Mouse (Mus musculus) cerebellum, adult 2 months (tissue): ENCODE results near the gene Zfp991. TPM values are rescaled to one million over a fixed set of nuclear protein-coding genes. Genes with fewer than 3 reads are reported as not detected.
"Not testable (repeated sequence)": the region's sequence is repeated elsewhere in the genome, so short reads cannot be mapped to it uniquely, and the experiment has no call there.

Experiments
- DNase-seq, 2 experiments: peaks; one replicate each; pipeline ENCODE4 v3.0.0; 2021
- H3K27ac ChIP-seq: fragments of 200-500 bp; 2 replicates; pipeline ENCODE4 v1.5.1; 2012; ENCODE audit warnings: low read length, control low read depth, inconsistent platforms; ENCODE audit not compliant: insufficient read depth
- H3K27me3 ChIP-seq: fragments of 200-500 bp; 2 replicates; pipeline ENCODE4 v1.6.1; 2012; ENCODE audit warnings: inconsistent platforms, mild to moderate bottlenecking, low read length, moderate library complexity; ENCODE audit not compliant: control insufficient read depth, insufficient read depth
- H3K4me1 ChIP-seq: fragments of 200-500 bp; 2 replicates; pipeline ENCODE4 v1.6.1; 2011; ENCODE audit warnings: low read length; ENCODE audit not compliant: control insufficient read depth, insufficient read depth
- H3K4me3 ChIP-seq: fragments of 200-500 bp; replicated peaks from 2 replicates; pipeline ENCODE3; 2011; ENCODE audit warnings: mild to moderate bottlenecking, low read depth, low read length, control low read depth; ENCODE audit not compliant: insufficient read depth
- WGBS: fragments of 180-500 bp; shearing (Covaris S2); methylation state at CpG from one replicate; pipeline ENCODE4 v1.1.7; 2018; 5-methylcytosine and 5-hydroxymethylcytosine counted together
- polyA plus RNA-seq: library from polyadenylated mRNA; depleted of rRNA; stranded (reverse); fragments of >200 nt; gene quantifications from 2 replicates; pipeline ENCODE4 v1.2.3, GENCODE M21; 2012; rRNA removed

The Zfp991 gene
- polyA plus RNA-seq, result 1.6 and 2.0 TPM in 2 replicates

- WGBS, result 32% methylated on average over 2 of the region's 15 CpGs
- H3K27me3 ChIP-seq, H3K4me3 ChIP-seq, H3K27ac ChIP-seq, H3K4me1 ChIP-seq, DNase-seq: not testable (repeated sequence)
Measured at GRCm38 (mm10) chr4:147131837-147132459, at the start of gene Zfp991. Gene Zfp991, plus strand, starts transcription at chr4:147132038.

GRCm38 (mm10) chr4:147095641-147096040, 36.2 kb upstream of the Zfp991 start:
- not testable (repeated sequence) for H3K27ac ChIP-seq, H3K4me3 ChIP-seq, H3K4me1 ChIP-seq, DNase-seq, H3K27me3 ChIP-seq
- 58% methylated on average over 2 of the region's 2 CpGs for WGBS

GRCm38 (mm10) chr4:147101666-147102626, 29.9 kb upstream of the Zfp991 start:
- H3K27me3 ChIP-seq, H3K4me1 ChIP-seq, DNase-seq, H3K4me3 ChIP-seq, H3K27ac ChIP-seq: not testable (repeated sequence)
- 2% methylated on average over 107 of the region's 109 CpGs for WGBS

- H3K4me3 ChIP-seq, H3K27ac ChIP-seq, DNase-seq, H3K27me3 ChIP-seq, H3K4me1 ChIP-seq: not testable (repeated sequence)
- 53% methylated on average over 4 of the region's 4 CpGs for WGBS
Measured at GRCm38 (mm10) chr4:147103814-147104213, 28.0 kb upstream of the Zfp991 start.

- H3K27ac ChIP-seq, DNase-seq, H3K4me1 ChIP-seq, H3K4me3 ChIP-seq, H3K27me3 ChIP-seq: not testable (repeated sequence)
- WGBS, result 63% methylated on average over 2 of the region's 3 CpGs
Measured at GRCm38 (mm10) chr4:147117839-147118238, 14.0 kb upstream of the Zfp991 start.

- not testable (repeated sequence) for H3K27ac ChIP-seq, H3K27me3 ChIP-seq, DNase-seq, H3K4me3 ChIP-seq, H3K4me1 ChIP-seq
- 64% methylated on average over 1 of the region's 1 CpGs for WGBS
Measured at GRCm38 (mm10) chr4:147122286-147122685, 9.6 kb upstream of the Zfp991 start.

- H3K27me3 ChIP-seq, H3K27ac ChIP-seq, DNase-seq, H3K4me3 ChIP-seq, H3K4me1 ChIP-seq: not testable (repeated sequence)
Measured at GRCm38 (mm10) chr4:147123797-147124196, 8.0 kb upstream of the Zfp991 start.

- 7% methylated on average over 47 of the region's 48 CpGs for WGBS
- DNase-seq, H3K27ac ChIP-seq: not testable (repeated sequence)
Measured at GRCm38 (mm10) chr4:147124400-147125306, 7.2 kb upstream of the Zfp991 start.

GRCm38 (mm10) chr4:147125326-147125725, 6.5 kb upstream of the Zfp991 start:
- not testable (repeated sequence) for H3K4me3 ChIP-seq, H3K27me3 ChIP-seq, H3K4me1 ChIP-seq, H3K27ac ChIP-seq, DNase-seq
- WGBS, result 19% methylated on average over 4 of the region's 4 CpGs

More at GRCm38 (mm10) chr4:147124400-147125306, 7.2 kb upstream of the Zfp991 start:
- not testable (repeated sequence) for H3K4me1 ChIP-seq, H3K27me3 ChIP-seq, H3K4me3 ChIP-seq

GRCm38 (mm10) chr4:147125870-147126269, 6.0 kb upstream of the Zfp991 start:
- H3K27me3 ChIP-seq, DNase-seq, H3K4me1 ChIP-seq, H3K27ac ChIP-seq, H3K4me3 ChIP-seq: not testable (repeated sequence)
- WGBS, result 86% methylated on average over 4 of the region's 4 CpGs

GRCm38 (mm10) chr4:147126435-147126834, 5.4 kb upstream of the Zfp991 start:
- H3K27ac ChIP-seq, H3K4me3 ChIP-seq, H3K4me1 ChIP-seq, H3K27me3 ChIP-seq, DNase-seq: not testable (repeated sequence)
- WGBS, result 70% methylated on average over 2 of the region's 2 CpGs

GRCm38 (mm10) chr4:147127137-147127536, 4.7 kb upstream of the Zfp991 start:
- DNase-seq, H3K4me3 ChIP-seq, H3K4me1 ChIP-seq, H3K27me3 ChIP-seq, H3K27ac ChIP-seq: not testable (repeated sequence)
- WGBS, result 84% methylated on average over 2 of the region's 2 CpGs
